Mouse (Mus musculus): ENCODE results near the gene Efna2.

The Efna2 gene

GRCm38 (mm10) chr10:80141786-80142529 is 37.3 kb upstream of the Efna2 start:
- DNase-seq (ENCODE audit: low read depth) = peak; percentile 99

GRCm38 (mm10) chr10:80142530-80142925 is 36.8 kb upstream of the Efna2 start:
- DNase-seq (ENCODE audit: low read depth) = no peak

- DNase-seq (ENCODE audit: low read depth) = no peak
Observed at GRCm38 (mm10) chr10:80143664-80144063, 35.6 kb upstream of the Efna2 start.

- DNase-seq (ENCODE audit: low read depth) = no peak
Observed at GRCm38 (mm10) chr10:80144159-80144558, 35.1 kb upstream of the Efna2 start.

- DNase-seq (ENCODE audit: low read depth) = peak; percentile 89
Observed at GRCm38 (mm10) chr10:80144864-80145838, 34.1 kb upstream of the Efna2 start.

GRCm38 (mm10) chr10:80145896-80146295 is 33.4 kb upstream of the Efna2 start:
- DNase-seq (ENCODE audit: low read depth) = peak; percentile 36

- no peak for DNase-seq (ENCODE audit: low read depth)
Observed at GRCm38 (mm10) chr10:80146568-80147011, 32.7 kb upstream of the Efna2 start.

- no peak for DNase-seq (ENCODE audit: low read depth)
Observed at GRCm38 (mm10) chr10:80147146-80147718, 32.0 kb upstream of the Efna2 start.

- DNase-seq (ENCODE audit: low read depth) = peak; percentile 93
Observed at GRCm38 (mm10) chr10:80147719-80148601, 31.3 kb upstream of the Efna2 start, which contains the start of gene Midn. Midn (plus strand) TSS chr10:80148272.

GRCm38 (mm10) chr10:80148610-80149290 is 30.5 kb upstream of the Efna2 start:
- peak; percentile 98 for DNase-seq (ENCODE audit: low read depth)

- DNase-seq (ENCODE audit: low read depth) = peak; percentile 100
Observed at GRCm38 (mm10) chr10:80149291-80150225, 29.7 kb upstream of the Efna2 start.

GRCm38 (mm10) chr10:80150226-80151210 is 28.8 kb upstream of the Efna2 start:
- DNase-seq (ENCODE audit: low read depth) = peak; percentile 84

- DNase-seq (ENCODE audit: low read depth) = peak; percentile 84
Observed at GRCm38 (mm10) chr10:80151211-80152034, 27.9 kb upstream of the Efna2 start.

- DNase-seq (ENCODE audit: low read depth) = peak; percentile 88
Observed at GRCm38 (mm10) chr10:80152071-80152872, 27.0 kb upstream of the Efna2 start.

- DNase-seq (ENCODE audit: low read depth) = peak; percentile 80
Observed at GRCm38 (mm10) chr10:80152873-80153260, 26.4 kb upstream of the Efna2 start.

- DNase-seq (ENCODE audit: low read depth) = no peak
Observed at GRCm38 (mm10) chr10:80153713-80154112, 25.6 kb upstream of the Efna2 start.

GRCm38 (mm10) chr10:80154384-80154783 is 24.9 kb upstream of the Efna2 start:
- no peak for DNase-seq (ENCODE audit: low read depth)

Measured in NIH3T3 (cell line).